Mouse (Mus musculus) intestine, embryonic 16.5 days (tissue): ENCODE data around the gene Bmp2. TPM values are rescaled to one million over a fixed set of nuclear protein-coding genes. Genes with fewer than 3 reads are reported as not detected.

Experiments used
- ATAC-seq: fragments of 200-750 bp; cut with Nextera tagmentation; 2 replicates; pipeline ENCODE4 v1.8.0; 2017; ENCODE audit warnings: moderate TSS enrichment, moderate library complexity
- H3K27ac ChIP-seq: fragments of 300-500 bp; sonication (generic); 2 replicates; pipeline ENCODE4 v1.5.1; 2014; ENCODE audit warnings: mild to moderate bottlenecking, low read length
- H3K27me3 ChIP-seq: fragments of 300-500 bp; sonication (generic); replicated peaks from 2 replicates; pipeline ENCODE4 v1.6.1; 2014; ENCODE audit warnings: low read length, control low read depth, mixed read lengths; ENCODE audit not compliant: control insufficient read depth, insufficient read depth
- H3K36me3 ChIP-seq: fragments of 300-500 bp; sonication (generic); 2 replicates; pipeline ENCODE4 v1.6.1; 2014; ENCODE audit warnings: low read length, control low read depth; ENCODE audit not compliant: control insufficient read depth, insufficient read depth
- H3K4me1 ChIP-seq: fragments of 300-500 bp; sonication (generic); 2 replicates; pipeline ENCODE4 v1.6.1; 2014; ENCODE audit warnings: low read length, control low read depth, mixed read lengths; ENCODE audit not compliant: control insufficient read depth, insufficient read depth
- H3K4me2 ChIP-seq: fragments of 300-500 bp; sonication (generic); 2 replicates; pipeline ENCODE4 v1.6.1; 2014; ENCODE audit warnings: low read depth, low read length, control low read depth
- H3K4me3 ChIP-seq: fragments of 300-500 bp; sonication (generic); 2 replicates; pipeline ENCODE4 v1.5.1; 2014; ENCODE audit warnings: mild to moderate bottlenecking, low read length
- H3K9ac ChIP-seq: fragments of 300-500 bp; sonication (generic); 2 replicates; pipeline ENCODE4 v1.6.1; 2014; ENCODE audit warnings: low read depth, low read length
- H3K9me3 ChIP-seq: fragments of 300-500 bp; sonication (generic); 2 replicates; pipeline ENCODE4 v1.6.1; 2016; ENCODE audit warnings: low read length, control low read depth; ENCODE audit not compliant: control insufficient read depth
- WGBS: fragments of 180-500 bp; shearing (Covaris S2); extraction: QIAGEN DNeasy Blood & Tissue Kit; methylation state at CpG from one replicate; pipeline ENCODE4 v1.1.7; 2014; 5-methylcytosine and 5-hydroxymethylcytosine counted together
- polyA plus RNA-seq: library from polyadenylated mRNA; unstranded; fragments of >200 nt; fragmentation: Nextera tagmentation; extraction: Ambion mirVana; gene quantifications from 2 replicates; pipeline ENCODE4 v1.2.1, GENCODE M21; 2015

The Bmp2 gene
- polyA plus RNA-seq = 12.1 and 14.3 TPM in 2 replicates

DNA sequence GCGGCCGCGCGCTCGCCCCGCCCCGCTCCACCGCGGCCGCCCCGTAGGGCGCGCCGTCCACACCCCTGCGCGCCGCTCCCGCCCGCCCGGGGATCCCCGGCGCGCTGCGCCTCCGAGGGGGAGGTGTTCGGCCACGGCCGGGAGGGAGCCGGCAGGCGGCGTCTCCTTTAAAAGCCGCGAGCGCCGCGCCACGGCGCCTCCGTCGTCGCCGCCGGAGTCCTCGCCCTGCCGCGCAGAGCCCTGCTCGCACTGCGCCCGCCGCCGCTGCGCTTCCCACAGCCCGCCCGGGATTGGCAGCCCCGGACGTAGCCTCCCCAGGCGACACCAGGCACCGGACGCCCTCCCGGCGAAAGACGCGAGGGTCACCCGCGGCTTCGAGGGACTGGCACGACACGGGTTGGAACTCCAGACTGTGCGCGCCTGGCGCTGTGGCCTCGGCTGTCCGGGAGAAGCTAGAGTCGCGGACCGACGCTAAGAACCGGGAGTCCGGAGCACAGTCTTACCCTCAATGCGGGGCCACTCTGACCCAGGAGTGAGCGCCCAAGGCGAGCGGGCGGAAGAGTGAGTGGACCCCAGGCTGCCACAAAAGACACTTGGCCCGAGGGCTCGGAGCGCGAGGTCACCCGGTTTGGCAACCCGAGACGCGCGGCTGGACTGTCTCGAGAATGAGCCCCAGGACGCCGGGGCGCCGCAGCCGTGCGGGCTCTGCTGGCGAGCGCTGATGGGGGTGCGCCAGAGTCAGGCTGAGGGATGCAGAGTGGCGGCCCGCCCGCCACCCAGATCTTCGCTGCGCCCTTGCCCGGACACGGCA lies at the start of gene Bmp2:
Gene Bmp2 (plus strand): TSS at position 129 of the 811 bp plus-strand sequence.
- Histone ChIP-seq H3K9me3 (no peaks in the 10 kb centered on the region), H3K27ac (peak within 1 kb of the TSS; percentile 43), H3K9ac (peak within 1 kb of the TSS; percentile 84), H3K4me3 (peak within 1 kb of the TSS; percentile 79), H3K4me1 (peaks cover 10% of the 10 kb centered on the region), H3K4me2 (peak within 1 kb of the TSS; percentile 91), H3K36me3 (no peaks in the 10 kb centered on the region), H3K27me3 (0 out of 2 replicates have a peak, but pooled peaks cover 6% of the 10 kb centered on the region)
- ATAC-seq = peak; percentile 81
- under 1% methylated on average over 101 of the region's 110 CpGs for WGBS

DNA sequence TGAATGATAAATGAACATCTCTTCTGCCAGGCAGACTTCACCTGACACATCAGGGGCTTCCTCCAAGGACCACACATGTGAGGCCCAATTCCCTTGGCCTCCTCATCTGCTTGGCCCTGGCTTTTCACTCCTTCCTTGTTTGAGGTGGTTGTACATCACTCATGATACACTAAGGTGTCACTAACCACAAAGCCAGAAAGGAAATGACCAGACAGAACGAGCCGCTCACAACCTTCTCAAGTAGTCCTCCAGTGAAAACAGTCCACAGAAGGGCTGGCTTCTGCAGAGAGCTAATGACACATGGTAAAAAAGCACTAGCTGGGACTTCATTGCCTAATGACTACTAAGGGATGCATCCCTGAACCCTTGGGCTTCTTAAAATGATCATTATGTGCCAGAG lies 46.3 kb upstream of the Bmp2 start:
- H3K27ac ChIP-seq = no peak overlapping the region
- peaks cover 5% of the 10 kb centered on the region for H3K4me1 ChIP-seq
- no peaks in the 10 kb centered on the region for H3K36me3 ChIP-seq
- ATAC-seq = no peak
- WGBS = 79% methylated on average over 2 of the region's 2 CpGs
- H3K27me3 ChIP-seq = no peaks in the 10 kb centered on the region
- no peak overlapping the region for H3K9ac ChIP-seq
- no peak overlapping the region for H3K4me2 ChIP-seq
- no peaks in the 10 kb centered on the region for H3K9me3 ChIP-seq
- H3K4me3 ChIP-seq = no peak overlapping the region

DNA sequence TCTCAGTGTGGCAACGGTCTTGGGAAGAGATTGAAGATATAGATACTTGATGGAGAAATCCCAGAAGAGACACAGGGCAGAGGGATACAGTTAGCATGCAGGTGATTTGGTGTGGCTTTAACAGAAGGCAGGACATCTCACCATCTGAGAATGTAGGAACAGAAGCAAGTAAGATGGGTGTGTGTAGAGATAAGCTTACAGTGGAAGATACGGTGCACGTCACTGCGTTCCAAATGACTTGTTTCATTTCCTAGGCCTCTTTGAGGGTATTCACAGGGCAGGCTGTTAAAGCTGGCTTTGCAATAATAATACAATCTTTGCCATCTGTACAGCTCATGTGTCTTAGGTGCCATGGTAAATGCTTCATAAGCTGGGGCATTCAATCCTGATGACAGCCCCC lies 44.9 kb upstream of the Bmp2 start:
- H3K27me3 ChIP-seq = no peaks in the 10 kb centered on the region
- peak; percentile 20; the same call in 1 of the 2 replicates for ATAC-seq
- H3K27ac ChIP-seq = no peak overlapping the region
- H3K4me2 ChIP-seq = no peak overlapping the region
- H3K4me1 ChIP-seq = peaks cover 5% of the 10 kb centered on the region
- no peaks in the 10 kb centered on the region for H3K36me3 ChIP-seq
- no peak overlapping the region for H3K4me3 ChIP-seq
- 65% methylated on average over 4 of the region's 4 CpGs for WGBS
- H3K9me3 ChIP-seq = no peaks in the 10 kb centered on the region
- no peak overlapping the region for H3K9ac ChIP-seq

DNA sequence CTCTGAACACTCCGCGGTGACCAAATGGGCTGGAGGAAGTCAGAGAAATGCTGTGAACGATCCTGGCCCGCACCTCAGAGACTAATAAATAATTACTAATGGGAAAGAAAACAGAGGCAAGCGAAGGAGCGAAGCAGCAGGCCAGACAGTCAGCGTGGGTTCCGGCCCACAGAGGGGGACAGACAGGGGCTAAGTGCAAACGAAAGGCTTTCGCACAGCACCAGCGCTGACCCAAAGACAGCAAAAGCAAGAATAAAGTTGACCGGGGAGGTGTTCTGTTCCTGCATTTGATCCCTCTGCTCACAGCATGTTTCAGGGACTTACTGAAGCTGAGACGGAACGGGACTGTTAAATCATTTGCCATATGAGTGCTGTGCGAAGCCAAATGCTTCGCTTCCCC lies 42.8 kb upstream of the Bmp2 start:
- Histone ChIP-seq H3K27me3 (no peaks in the 10 kb centered on the region), H3K4me1 (peaks cover 5% of the 10 kb centered on the region), H3K36me3 (no peaks in the 10 kb centered on the region), H3K27ac (no peak overlapping the region), H3K4me2 (no peak overlapping the region), H3K4me3 (no peak overlapping the region), H3K9ac (no peak overlapping the region), H3K9me3 (no peaks in the 10 kb centered on the region)
- ATAC-seq = no peak
- WGBS = 77% methylated on average over 16 of the region's 16 CpGs

DNA sequence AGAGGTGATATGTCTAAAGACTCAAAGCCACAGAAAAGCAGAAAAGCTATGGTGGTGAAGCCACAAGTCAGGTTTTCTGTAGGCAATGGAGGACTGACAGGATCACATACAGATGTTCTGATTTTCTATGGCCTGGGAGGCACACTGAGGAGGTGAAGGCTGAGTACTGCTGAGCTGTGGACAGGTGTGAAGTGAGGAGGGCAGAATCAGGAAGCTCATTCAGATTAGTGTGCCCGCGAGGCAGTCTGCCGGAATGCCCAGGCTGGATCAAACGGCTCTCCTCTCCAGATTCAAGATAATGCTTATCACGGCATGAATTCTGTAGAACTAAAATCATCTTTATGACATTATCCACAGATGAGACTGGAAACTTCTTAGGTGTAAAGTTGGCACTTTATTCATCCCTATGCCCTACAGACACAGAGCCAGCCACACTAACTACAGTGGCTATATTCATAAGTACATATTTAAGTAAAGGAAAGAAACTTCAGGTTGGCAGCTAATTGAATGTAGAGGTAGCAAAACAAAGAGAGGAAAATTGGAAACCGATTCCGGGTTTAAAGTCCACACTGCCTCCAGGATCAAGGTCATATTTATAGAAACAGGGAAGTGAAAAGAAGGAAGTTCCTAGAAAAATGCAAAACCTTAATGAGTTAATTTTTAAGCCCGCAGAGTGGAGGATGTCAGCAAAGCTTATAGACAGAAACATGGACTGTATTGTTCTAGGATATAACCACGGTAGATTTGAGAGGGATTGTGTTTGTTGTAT lies 40.8 kb upstream of the Bmp2 start:
- Histone ChIP-seq H3K4me3 (no peak overlapping the region), H3K27me3 (no peaks in the 10 kb centered on the region), H3K9me3 (no peaks in the 10 kb centered on the region), H3K4me2 (peak overlapping the region; percentile 28; the same call in 1 of the 2 replicates), H3K9ac (no peak overlapping the region), H3K36me3 (no peaks in the 10 kb centered on the region), H3K27ac (peak overlapping the region; percentile 84), H3K4me1 (peaks cover 3% of the 10 kb centered on the region)
- ATAC-seq = peak; percentile 85
- WGBS = 51% methylated on average over 9 of the region's 9 CpGs

DNA sequence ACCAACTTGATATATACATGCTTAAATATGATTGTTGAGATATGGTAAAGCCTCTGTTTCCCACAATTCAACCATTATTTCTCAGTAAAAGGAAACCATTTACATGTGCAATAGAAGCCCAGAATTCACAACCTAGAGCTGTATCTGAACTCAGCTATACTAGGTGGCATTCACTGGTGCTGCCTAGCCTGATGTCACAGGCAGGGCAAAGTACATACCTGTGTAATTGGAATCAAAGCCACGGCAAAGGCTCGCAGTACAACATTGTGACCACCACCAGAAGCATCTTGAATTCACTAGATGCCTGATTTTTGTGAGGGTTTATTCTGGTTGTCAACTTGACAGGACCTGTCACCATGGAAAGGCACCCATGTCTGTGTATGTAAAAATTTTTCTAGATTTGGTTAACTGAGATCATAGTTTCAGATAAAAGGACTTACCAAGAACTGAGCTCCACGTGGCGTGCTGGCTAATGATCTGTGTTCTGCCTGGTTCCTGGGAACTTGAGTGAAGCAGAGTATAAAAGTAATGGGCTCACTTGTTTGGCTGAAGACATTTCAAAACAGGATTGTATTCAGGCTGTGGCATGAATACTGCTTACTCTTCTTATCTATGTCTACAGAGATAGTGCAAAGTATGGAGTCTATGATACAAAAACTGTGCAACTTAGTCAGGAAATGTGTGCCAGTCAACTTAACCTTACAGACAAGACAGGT lies 35.5 kb upstream of the Bmp2 start:
- WGBS = 83% methylated on average over 4 of the region's 4 CpGs
- no peak overlapping the region for H3K4me2 ChIP-seq
- H3K27ac ChIP-seq = no peak overlapping the region
- peak; percentile 59 for ATAC-seq
- H3K4me3 ChIP-seq = no peak overlapping the region
- H3K9me3 ChIP-seq = no peaks in the 10 kb centered on the region
- H3K4me1 ChIP-seq = no peaks in the 10 kb centered on the region; the same call in 1 of the 2 replicates
- no peaks in the 10 kb centered on the region for H3K27me3 ChIP-seq
- H3K36me3 ChIP-seq = no peaks in the 10 kb centered on the region
- H3K9ac ChIP-seq = no peak overlapping the region

DNA sequence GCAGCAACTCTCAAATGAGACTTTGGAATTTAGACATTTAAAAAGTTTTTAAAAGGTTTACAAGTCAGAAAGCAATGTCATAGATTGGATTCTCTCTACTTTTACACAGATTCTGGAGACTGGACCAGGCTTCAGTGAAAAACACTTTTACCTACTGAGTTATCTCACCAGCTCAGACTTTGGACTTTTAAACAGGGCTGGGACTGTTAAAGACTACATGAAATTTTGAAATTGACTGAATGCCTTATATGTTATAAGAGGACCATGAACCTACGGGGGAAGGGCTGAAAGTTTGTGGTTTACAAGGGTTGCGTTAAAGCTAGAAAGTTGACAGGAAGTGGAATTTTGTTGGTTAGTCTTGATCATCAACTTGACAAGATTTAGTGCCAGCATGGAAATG lies 34.1 kb upstream of the Bmp2 start:
- H3K27ac ChIP-seq = no peak overlapping the region
- no peak overlapping the region for H3K4me3 ChIP-seq
- H3K9me3 ChIP-seq = no peaks in the 10 kb centered on the region
- ATAC-seq = peak; percentile 87
- H3K27me3 ChIP-seq = no peaks in the 10 kb centered on the region
- H3K4me2 ChIP-seq = no peak overlapping the region
- H3K9ac ChIP-seq = no peak overlapping the region
- no peaks in the 10 kb centered on the region for H3K4me1 ChIP-seq
- 61% methylated on average over 2 of the region's 2 CpGs for WGBS
- no peaks in the 10 kb centered on the region for H3K36me3 ChIP-seq

DNA sequence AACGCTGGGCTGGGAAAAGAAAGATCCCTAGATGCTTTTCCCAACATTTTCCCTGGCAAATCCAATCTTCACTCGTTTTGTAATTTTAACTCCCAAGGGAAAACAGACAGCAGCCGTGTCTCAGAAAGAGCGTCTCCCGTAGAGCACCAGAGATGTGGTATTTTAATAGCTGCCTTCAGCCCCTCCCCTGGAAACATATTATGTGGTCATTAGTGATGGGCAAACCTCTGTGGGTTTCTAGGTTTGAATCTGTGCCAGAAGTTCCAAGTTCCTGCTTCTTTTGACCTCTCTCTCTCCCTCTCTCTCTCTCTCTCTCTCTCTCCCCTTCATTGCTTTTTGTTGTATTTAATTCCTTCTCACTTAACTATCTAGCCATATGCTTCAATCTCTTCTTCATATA lies 30.8 kb upstream of the Bmp2 start:
- no peak overlapping the region for H3K9ac ChIP-seq
- H3K27me3 ChIP-seq = no peaks in the 10 kb centered on the region
- ATAC-seq = no peak
- H3K4me3 ChIP-seq = no peak overlapping the region
- no peak overlapping the region for H3K27ac ChIP-seq
- H3K9me3 ChIP-seq = no peaks in the 10 kb centered on the region
- no peaks in the 10 kb centered on the region for H3K4me1 ChIP-seq
- 65% methylated on average over 5 of the region's 5 CpGs for WGBS
- no peak overlapping the region for H3K4me2 ChIP-seq
- no peaks in the 10 kb centered on the region for H3K36me3 ChIP-seq

DNA sequence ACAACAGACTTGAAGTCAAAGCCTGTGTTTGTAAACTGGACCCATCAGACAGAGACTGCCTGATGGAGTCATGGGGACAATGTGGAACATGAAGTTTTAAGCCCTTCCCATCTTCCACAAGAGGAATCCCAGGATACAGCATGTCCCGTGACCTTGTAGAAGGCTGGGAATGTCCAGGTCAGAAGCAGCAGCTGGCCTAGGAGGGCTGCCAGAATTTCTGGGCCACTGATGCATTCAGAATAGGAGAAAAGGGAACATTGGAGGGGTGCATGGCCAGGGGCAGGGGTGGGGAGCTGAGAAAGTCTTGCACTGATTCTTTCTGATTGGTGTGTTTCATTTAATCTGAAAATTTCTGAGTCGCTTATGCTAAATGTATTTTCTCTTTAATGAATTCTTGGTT lies 29.8 kb upstream of the Bmp2 start:
- no peaks in the 10 kb centered on the region for H3K36me3 ChIP-seq
- 74% methylated on average over 2 of the region's 2 CpGs for WGBS
- H3K9ac ChIP-seq = no peak overlapping the region
- H3K4me1 ChIP-seq = no peaks in the 10 kb centered on the region
- H3K9me3 ChIP-seq = no peaks in the 10 kb centered on the region
- no peak for ATAC-seq
- H3K27ac ChIP-seq = no peak overlapping the region
- H3K4me3 ChIP-seq = no peak overlapping the region
- H3K27me3 ChIP-seq = no peaks in the 10 kb centered on the region
- no peak overlapping the region for H3K4me2 ChIP-seq
